Mouse (Mus musculus): Measurements from ENCODE around the gene Foxk1. TPM values are rescaled to one million over a fixed set of nuclear protein-coding genes. Genes with fewer than 3 reads are reported as not detected.

Gene Foxk1
- polyA plus RNA-seq, 1 experiment from 2014 or later, result 7.6 TPM

DNA sequence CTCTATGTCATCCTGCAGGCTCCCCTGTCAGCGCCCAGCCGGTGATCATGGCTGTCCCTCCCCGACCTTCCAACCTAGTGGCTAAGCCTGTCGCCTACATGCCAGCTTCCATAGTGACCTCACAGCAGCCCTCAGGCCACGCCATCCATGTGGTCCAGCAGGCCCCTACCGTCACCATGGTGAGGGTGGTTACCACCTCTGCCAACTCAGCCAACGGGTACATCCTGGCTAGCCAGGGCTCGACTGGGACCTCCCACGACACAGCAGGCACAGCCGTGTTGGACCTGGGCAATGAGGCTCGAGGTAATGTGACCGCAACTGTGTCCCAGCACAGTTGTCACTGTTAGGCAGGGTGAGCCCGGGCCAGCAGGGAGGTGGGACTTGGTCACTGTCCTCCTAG, 52.4 kb downstream of the Foxk1 start:
- Histone ChIP-seq H3K36me3 (peaks cover 83% of the 10 kb centered on the region), H3K4me3 (no peak overlapping the region), H3K9me3 (no peaks in the 10 kb centered on the region), H3K27ac (replicated peaks) (no peak overlapping the region), H3K9ac (replicated peaks) (no peak overlapping the region), H3K27me3 (no peaks in the 10 kb centered on the region), H3K4me1 (0 out of 2 replicates have a peak, but pooled peaks cover 4% of the 10 kb centered on the region), H3K4me2 (replicated peaks) (no peak overlapping the region)
- 96% methylated on average over 13 of the region's 13 CpGs for WGBS
- no peak for ATAC-seq (ENCODE audit: low FRiP score, low read depth)

DNA sequence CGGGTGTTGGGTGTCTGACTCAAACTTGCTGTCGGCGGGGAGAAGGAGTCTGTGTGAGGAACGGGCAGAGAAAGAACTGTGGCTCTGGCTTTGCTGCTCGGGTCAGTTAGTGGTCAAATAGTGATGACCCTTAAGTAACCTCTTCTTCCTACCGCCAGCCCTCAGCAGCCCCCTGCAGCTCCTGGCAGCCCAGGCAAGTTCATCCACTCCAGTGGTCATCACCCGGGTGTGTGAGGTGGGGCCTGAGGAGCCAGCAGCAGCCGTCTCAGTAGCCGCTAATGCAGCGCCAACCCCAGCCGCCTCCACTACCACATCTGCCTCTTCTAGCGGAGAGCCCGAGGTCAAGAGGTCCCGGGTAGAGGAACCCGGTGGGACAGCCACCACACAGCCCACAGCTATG, 55.0 kb downstream of the Foxk1 start:
- Histone ChIP-seq H3K4me1 (0 out of 2 replicates have a peak, but pooled peaks cover 2% of the 10 kb centered on the region), H3K9ac (replicated peaks) (no peak overlapping the region), H3K36me3 (peaks cover 74% of the 10 kb centered on the region), H3K4me2 (replicated peaks) (no peak overlapping the region), H3K27me3 (no peaks in the 10 kb centered on the region), H3K27ac (replicated peaks) (no peak overlapping the region), H3K9me3 (no peaks in the 10 kb centered on the region), H3K4me3 (no peak overlapping the region)
- 83% methylated on average over 15 of the region's 15 CpGs for WGBS
- no peak for ATAC-seq (ENCODE audit: low FRiP score, low read depth)

DNA sequence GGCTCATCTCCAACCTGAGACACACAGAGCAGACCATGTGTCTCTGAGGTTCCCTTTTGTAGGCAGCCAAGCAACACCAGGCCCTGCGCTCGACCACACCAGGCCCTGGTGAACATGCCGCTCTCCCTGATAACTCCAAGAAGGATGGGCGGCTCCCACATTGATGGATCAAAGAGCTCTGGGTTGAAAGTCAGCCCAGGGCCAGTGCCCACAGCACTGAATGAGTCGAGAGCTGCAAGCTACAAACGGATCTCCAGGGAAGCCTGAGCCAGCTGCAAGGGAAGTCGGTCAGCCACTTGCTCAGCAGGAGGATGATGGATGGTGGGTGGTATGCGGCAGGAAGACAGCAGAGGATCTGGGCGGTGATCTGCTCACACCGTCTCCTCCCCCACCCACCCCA, 56.0 kb downstream of the Foxk1 start:
- ATAC-seq (ENCODE audit: low FRiP score, low read depth), result no peak
- Histone ChIP-seq H3K9ac (replicated peaks) (no peak overlapping the region; the same call in 1 of the 2 replicates), H3K36me3 (peaks cover 79% of the 10 kb centered on the region), H3K27ac (replicated peaks) (no peak overlapping the region), H3K4me2 (replicated peaks) (no peak overlapping the region), H3K9me3 (no peaks in the 10 kb centered on the region), H3K4me3 (no peak overlapping the region), H3K27me3 (no peaks in the 10 kb centered on the region), H3K4me1 (no peaks in the 10 kb centered on the region)
- WGBS, result 89% methylated on average over 10 of the region's 10 CpGs

DNA sequence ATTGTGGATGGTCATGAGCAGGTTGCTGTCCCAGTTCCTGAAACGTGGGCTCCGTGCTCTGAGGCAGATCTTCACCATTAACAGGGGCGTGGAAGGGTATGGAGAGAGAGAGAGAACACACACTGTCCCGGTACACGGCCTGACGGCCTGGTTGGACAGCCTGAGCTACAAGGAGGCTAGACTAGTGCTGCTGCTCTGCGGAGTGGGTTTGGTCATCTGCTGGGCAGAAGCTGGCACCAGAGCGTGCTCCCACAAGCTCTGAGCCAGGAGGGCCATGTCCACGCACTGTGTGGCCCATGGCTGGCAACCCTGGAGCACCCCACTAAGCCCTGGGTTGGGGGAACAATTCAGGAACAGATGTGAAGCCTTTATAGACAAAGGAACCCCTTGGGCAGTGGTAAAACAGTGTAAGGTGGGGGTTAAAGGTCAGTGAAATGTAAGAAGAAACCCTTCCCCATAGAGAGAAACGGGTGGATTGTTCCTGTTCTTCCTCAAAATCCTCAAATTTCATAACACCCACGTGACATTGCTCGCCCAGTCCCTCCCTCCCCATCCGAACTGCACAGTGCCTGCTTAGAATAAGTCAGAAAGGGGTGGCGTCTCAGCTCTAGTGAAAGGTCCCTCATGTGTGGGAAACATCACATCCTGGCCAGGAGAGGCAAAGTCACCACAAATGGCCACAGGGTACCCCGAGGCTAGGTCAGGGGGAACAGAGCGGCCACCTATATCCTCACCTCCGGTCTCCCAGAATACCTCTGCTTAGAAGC, 57.7 kb downstream of the Foxk1 start:
- 89% methylated on average over 17 of the region's 17 CpGs for WGBS
- Histone ChIP-seq H3K36me3 (peaks cover 65% of the 10 kb centered on the region), H3K27me3 (no peaks in the 10 kb centered on the region), H3K9ac (replicated peaks) (no peak overlapping the region; the same call in 1 of the 2 replicates), H3K9me3 (no peaks in the 10 kb centered on the region), H3K4me2 (replicated peaks) (no peak overlapping the region), H3K4me3 (no peak overlapping the region), H3K27ac (replicated peaks) (no peak overlapping the region), H3K4me1 (0 out of 2 replicates have a peak, but pooled peaks cover 6% of the 10 kb centered on the region)
- no peak for ATAC-seq (ENCODE audit: low FRiP score, low read depth)

DNA sequence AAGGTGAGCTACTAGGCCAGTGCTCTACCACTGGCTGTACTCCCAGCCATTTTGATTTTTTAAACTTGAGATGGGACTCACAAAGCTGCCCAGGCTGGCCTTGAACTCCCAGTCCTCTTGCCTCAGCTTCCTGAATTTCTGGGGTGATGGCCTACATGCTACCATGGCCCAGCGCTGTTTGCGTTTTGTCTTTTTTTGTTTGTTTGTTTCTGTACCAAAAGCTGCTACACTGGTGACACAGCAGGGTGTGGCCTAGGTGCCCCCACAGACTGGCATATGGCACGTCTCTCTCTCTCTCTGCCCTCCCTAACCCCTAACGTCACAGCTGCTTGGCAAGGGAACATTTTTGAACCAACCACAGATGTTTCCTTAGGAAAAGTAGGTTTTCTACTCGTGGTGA, 58.5 kb downstream of the Foxk1 start:
- H3K36me3 ChIP-seq, result peaks cover 57% of the 10 kb centered on the region
- ATAC-seq (ENCODE audit: low FRiP score, low read depth), result no peak
- no peak overlapping the region for H3K27ac ChIP-seq (replicated peaks)
- peaks cover 12% of the 10 kb centered on the region for H3K4me1 ChIP-seq
- no peak overlapping the region for H3K9ac ChIP-seq (replicated peaks)
- H3K9me3 ChIP-seq, result no peaks in the 10 kb centered on the region
- H3K27me3 ChIP-seq, result no peaks in the 10 kb centered on the region
- no peak overlapping the region for H3K4me2 ChIP-seq (replicated peaks)
- 79% methylated on average over 5 of the region's 5 CpGs for WGBS
- H3K4me3 ChIP-seq, result no peak overlapping the region

DNA sequence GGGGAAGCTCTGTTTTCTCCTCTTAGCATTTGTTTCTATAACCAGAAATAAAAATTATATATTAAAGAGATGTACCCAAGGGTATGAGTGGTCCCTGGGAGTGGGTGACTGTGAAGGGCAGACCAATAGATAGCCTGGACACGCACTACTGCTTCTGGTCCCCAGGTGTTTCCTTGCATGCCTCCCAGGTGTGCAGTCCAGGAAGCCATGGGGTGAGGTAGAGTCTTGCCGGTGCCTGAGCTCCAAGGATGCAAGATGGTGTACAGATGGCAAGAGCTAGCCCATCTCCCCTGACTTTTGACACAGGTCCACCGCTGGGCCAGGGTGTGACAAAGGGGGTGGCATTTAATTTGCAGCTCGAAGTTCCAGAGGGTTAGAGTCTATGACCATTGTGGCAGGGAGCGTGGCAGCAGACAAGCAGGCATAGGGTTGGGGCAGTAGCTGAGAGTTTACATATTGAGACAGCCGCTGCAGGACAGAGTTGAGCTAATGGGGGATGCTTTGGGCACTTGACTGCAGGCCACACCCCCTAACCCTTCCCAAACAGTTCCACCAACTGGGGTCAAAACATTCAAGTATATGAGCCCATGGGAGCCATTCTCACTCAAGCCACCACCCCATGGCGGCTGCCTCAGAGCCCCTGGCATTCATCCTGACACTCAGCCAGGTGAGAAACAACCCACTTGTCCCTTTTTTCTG, 60.8 kb downstream of the Foxk1 start:
- H3K4me2 ChIP-seq (replicated peaks), result no peak overlapping the region

DNA sequence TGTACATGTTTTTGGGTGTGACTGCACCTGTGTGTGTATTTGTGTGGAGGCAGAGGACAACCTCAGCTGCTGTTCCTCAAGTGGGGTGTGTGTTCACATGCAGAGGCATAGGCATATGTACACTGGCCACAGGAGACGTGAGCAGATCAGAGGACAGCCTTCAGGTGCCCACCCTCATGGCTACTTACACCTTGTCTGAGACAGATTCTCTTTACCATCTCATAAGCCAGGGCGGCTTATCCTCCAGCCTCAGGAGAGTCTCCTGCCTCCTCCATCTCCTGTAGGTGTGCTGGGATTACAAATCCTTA, 61.3 kb downstream of the Foxk1 start:
- Histone ChIP-seq H3K9ac (replicated peaks) (no peak overlapping the region), H3K36me3 (peaks cover 35% of the 10 kb centered on the region)
- WGBS, result 94% methylated on average over 2 of the region's 2 CpGs

More for the DNA sequence above, 60.8 kb downstream of the Foxk1 start:
- ATAC-seq (ENCODE audit: low FRiP score, low read depth), result no peak
- Histone ChIP-seq H3K36me3 (peaks cover 35% of the 10 kb centered on the region), H3K9me3 (no peaks in the 10 kb centered on the region), H3K4me1 (peaks cover 15% of the 10 kb centered on the region), H3K9ac (replicated peaks) (no peak overlapping the region), H3K27me3 (no peaks in the 10 kb centered on the region), H3K27ac (replicated peaks) (no peak overlapping the region), H3K4me3 (no peak overlapping the region)
- WGBS, result 97% methylated on average over 7 of the region's 7 CpGs

DNA sequence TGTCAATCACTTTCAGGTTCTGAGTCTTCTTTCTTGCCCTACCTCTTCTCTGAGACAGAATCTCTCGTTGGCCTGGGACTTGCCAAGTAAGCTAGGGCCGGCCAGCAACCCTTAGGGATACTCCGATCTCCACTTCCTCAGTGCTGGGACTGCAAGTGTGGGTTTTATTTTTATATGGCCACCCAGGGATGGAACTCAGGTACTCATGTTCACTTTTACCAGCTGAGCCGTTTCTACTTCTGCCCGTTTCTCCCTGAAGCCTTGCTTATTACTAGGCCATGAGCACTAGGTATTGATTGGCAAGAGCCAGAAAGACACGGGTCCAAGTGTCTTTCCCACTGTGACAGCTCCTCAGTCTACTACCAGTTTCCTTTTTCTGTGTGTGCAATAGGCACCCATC, 61.7 kb downstream of the Foxk1 start:
- H3K36me3 ChIP-seq, result peaks cover 35% of the 10 kb centered on the region
- no peaks in the 10 kb centered on the region for H3K27me3 ChIP-seq
- H3K9ac ChIP-seq (replicated peaks), result peak overlapping the region; percentile 65; the same call in 1 of the 2 replicates
- no peaks in the 10 kb centered on the region for H3K9me3 ChIP-seq
- 89% methylated on average over 6 of the region's 6 CpGs for WGBS
- H3K4me3 ChIP-seq, result peak overlapping the region; percentile 71
- peak overlapping the region; percentile 76 for H3K27ac ChIP-seq (replicated peaks)
- 0 out of 2 replicates have a peak, but pooled peaks have one; percentile 5 for ATAC-seq (ENCODE audit: low FRiP score, low read depth)
- H3K4me2 ChIP-seq (replicated peaks), result peak overlapping the region; percentile 91
- peaks cover 15% of the 10 kb centered on the region for H3K4me1 ChIP-seq

More for the DNA sequence above, 61.3 kb downstream of the Foxk1 start:
- H3K27me3 ChIP-seq, result no peaks in the 10 kb centered on the region
- peak overlapping the region; percentile 76; the same call in 1 of the 2 replicates for H3K27ac ChIP-seq (replicated peaks)
- no peaks in the 10 kb centered on the region for H3K9me3 ChIP-seq
- H3K4me2 ChIP-seq (replicated peaks), result no peak overlapping the region
- no peak for ATAC-seq (ENCODE audit: low FRiP score, low read depth)
- no peak overlapping the region for H3K4me3 ChIP-seq
- H3K4me1 ChIP-seq, result peaks cover 15% of the 10 kb centered on the region

DNA sequence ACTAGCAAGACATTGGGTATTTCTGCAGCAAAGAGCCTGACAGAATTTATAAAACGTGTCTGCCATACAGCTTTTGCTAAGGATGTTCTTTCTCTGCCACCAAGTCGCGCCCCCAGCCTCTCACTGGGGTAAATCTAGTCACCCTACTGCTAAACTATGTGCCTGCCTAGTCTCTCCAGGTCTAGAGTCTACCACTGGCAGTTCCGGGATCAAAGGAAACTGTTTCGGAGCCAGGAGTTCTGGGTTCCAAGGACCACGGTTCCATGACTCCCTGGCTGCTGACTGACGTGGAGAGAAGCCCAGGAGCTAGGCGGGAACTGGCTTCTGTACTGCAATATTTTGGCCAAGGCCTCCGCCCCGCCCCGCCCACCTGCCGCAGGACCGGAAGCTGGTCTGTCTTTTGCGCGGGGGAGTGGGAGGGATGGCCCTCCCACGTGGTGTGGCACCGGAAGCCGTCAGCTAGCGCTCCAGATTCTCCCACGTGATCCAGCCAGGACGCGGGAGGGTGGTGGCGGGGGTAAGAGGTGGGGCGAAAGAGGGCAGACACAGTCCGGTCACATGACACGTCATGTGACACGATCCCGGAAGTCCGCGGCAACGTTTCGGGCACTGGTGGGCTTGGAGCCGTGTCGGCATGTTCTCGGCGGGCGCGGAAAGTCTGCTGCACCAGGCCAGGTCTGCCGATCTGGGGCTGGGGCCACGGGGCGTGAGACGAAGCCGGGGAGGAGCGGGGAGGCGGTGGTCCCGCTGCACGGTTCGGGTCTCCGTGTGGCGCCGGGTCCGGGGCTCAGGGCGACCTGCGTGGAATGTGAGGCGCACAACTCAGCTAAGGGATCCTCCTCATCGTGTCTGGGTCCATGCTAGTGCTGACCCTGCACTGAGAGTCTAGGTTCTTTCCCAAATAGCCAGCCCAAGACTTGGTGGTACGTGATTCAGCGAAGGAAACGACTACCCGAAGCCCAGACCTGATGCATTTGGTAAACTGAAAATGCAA, 62.5 kb downstream of the Foxk1 start, which contains the start of gene Ap5z1:
Ap5z1 (plus strand) TSS at position 484 of the 994 bp plus-strand sequence.
- H3K9ac ChIP-seq (replicated peaks), result peak within 1 kb of the TSS; percentile 65

DNA sequence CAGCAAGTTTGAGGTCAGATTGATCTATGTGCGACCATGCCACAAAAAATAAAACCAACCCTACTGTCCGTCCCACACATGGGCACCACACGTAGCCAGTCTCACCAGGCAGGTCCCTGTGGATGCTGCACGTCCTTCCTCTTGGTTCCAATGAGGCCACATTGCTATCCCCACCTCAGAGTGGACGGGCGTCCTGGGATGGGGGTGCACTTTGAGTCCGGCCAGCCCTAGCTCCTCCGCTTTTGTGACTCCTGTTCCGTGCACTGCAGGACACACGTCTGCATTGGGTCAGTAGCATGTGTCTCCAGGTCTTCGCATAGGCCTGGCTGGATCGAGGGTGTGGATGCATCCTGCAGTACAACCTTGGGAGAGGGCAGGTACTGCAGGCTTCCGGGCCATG, 67.1 kb downstream of the Foxk1 start:
- H3K36me3 ChIP-seq, result peaks cover 42% of the 10 kb centered on the region
- WGBS, result 88% methylated on average over 13 of the region's 13 CpGs
- H3K9ac ChIP-seq (replicated peaks), result no peak overlapping the region
- H3K27me3 ChIP-seq, result no peaks in the 10 kb centered on the region
- ATAC-seq (ENCODE audit: low FRiP score, low read depth), result no peak
- no peak overlapping the region for H3K4me3 ChIP-seq
- H3K4me2 ChIP-seq (replicated peaks), result no peak overlapping the region
- H3K4me1 ChIP-seq, result peaks cover 12% of the 10 kb centered on the region
- H3K27ac ChIP-seq (replicated peaks), result no peak overlapping the region
- no peaks in the 10 kb centered on the region for H3K9me3 ChIP-seq

More for the DNA sequence above, 62.5 kb downstream of the Foxk1 start, which contains the start of gene Ap5z1:
- peak within 1 kb of the TSS; percentile 76 for H3K27ac ChIP-seq (replicated peaks)
- H3K36me3 ChIP-seq, result peaks cover 35% of the 10 kb centered on the region
- peak within 1 kb of the TSS; percentile 91 for H3K4me2 ChIP-seq (replicated peaks)
- peak within 1 kb of the TSS; percentile 71 for H3K4me3 ChIP-seq
- H3K27me3 ChIP-seq, result no peaks in the 10 kb centered on the region
- no peaks in the 10 kb centered on the region for H3K9me3 ChIP-seq
- peak; percentile 90 for ATAC-seq (ENCODE audit: low FRiP score, low read depth)
- 1% methylated on average over 60 of the region's 60 CpGs for WGBS
- H3K4me1 ChIP-seq, result peaks cover 15% of the 10 kb centered on the region

DNA sequence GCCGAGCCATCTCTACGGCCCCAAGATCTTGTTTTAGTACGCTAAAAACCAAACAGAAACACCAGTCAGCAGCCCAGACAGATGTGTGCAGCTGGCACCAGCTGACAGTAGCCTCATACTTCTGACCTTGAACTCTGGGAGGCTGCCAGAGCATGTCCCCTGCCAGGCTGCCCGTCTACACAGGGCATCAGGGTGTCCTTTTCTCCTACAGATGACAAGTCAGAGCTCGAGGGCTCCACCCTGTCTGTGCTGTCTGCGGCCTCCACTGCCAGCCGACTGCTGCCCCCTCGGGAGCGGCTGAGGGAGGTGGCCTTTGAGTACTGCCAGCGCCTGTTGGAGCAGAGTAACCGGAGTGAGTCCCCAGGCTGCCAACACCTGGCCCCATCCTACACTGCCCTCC, 68.5 kb downstream of the Foxk1 start:
- Histone ChIP-seq H3K4me2 (replicated peaks) (no peak overlapping the region), H3K36me3 (peaks cover 48% of the 10 kb centered on the region), H3K9ac (replicated peaks) (no peak overlapping the region), H3K9me3 (no peaks in the 10 kb centered on the region), H3K27me3 (no peaks in the 10 kb centered on the region), H3K4me1 (peaks cover 6% of the 10 kb centered on the region), H3K4me3 (no peak overlapping the region), H3K27ac (replicated peaks) (no peak overlapping the region)
- ATAC-seq (ENCODE audit: low FRiP score, low read depth), result no peak
- WGBS, result 90% methylated on average over 11 of the region's 11 CpGs
